Mouse (Mus musculus) midbrain, embryonic 13.5 days (tissue): ENCODE data around the gene Capns2. TPM values are rescaled to one million over a fixed set of nuclear protein-coding genes. Genes with fewer than 3 reads are reported as not detected.
"Not testable (repeated sequence)": the region's sequence is repeated elsewhere in the genome, so short reads cannot be mapped to it uniquely, and the experiment has no call there.

Source experiments
- ATAC-seq: fragments of 200-750 bp; cut with Nextera tagmentation; 2 replicates; pipeline ENCODE4 v1.8.0; 2017; ENCODE audit warnings: mild to moderate bottlenecking, moderate TSS enrichment, moderate library complexity
- H3K27ac ChIP-seq: fragments of 300-500 bp; sonication (generic); 2 replicates; pipeline ENCODE4 v1.5.1; 2015; ENCODE audit warnings: inconsistent platforms, mild to moderate bottlenecking, moderate library complexity
- H3K27me3 ChIP-seq: fragments of 300-500 bp; sonication (generic); 2 replicates; pipeline ENCODE4 v1.6.1; 2015; ENCODE audit warnings: mild to moderate bottlenecking, inconsistent platforms
- H3K36me3 ChIP-seq: fragments of 300-500 bp; sonication (generic); 2 replicates; pipeline ENCODE4 v1.6.1; 2015; ENCODE audit warnings: mild to moderate bottlenecking, inconsistent platforms
- H3K4me1 ChIP-seq: fragments of 300-500 bp; sonication (generic); replicated peaks from 2 replicates; pipeline ENCODE4 v1.6.1; 2015; ENCODE audit warnings: inconsistent platforms
- H3K4me2 ChIP-seq: fragments of 300-500 bp; sonication (generic); replicated peaks from 2 replicates; pipeline ENCODE4 v1.6.1; 2015; ENCODE audit warnings: moderate library complexity, mild to moderate bottlenecking, inconsistent platforms
- H3K4me3 ChIP-seq: fragments of 300-500 bp; sonication (generic); replicated peaks from 2 replicates; pipeline ENCODE4 v1.5.1; 2015; ENCODE audit warnings: mild to moderate bottlenecking, inconsistent platforms
- H3K9ac ChIP-seq: fragments of 300-500 bp; sonication (generic); replicated peaks from 2 replicates; pipeline ENCODE4 v1.6.1; 2015; ENCODE audit warnings: mild to moderate bottlenecking, inconsistent platforms
- H3K9me3 ChIP-seq: fragments of 300-500 bp; sonication (generic); 2 replicates; pipeline ENCODE4 v1.6.1; 2016; ENCODE audit warnings: mild to moderate bottlenecking, inconsistent platforms
- WGBS: fragments of 180-500 bp; shearing (Covaris S2); methylation state at CpG from one replicate; pipeline ENCODE4 v1.1.7; 2015; 5-methylcytosine and 5-hydroxymethylcytosine counted together
- polyA plus RNA-seq: library from polyadenylated mRNA; unstranded; fragments of >200 nt; fragmentation: Nextera tagmentation; extraction: Ambion mirVana; gene quantifications from 2 replicates; pipeline ENCODE4 v1.2.1, GENCODE M21; 2015

Gene Capns2
- polyA plus RNA-seq, 1 experiment from 2014 or later, result 0.22 TPM

GRCm38 (mm10) chr8:92881247-92881646 lies 20.0 kb upstream of the Capns2 start:
- Histone ChIP-seq H3K4me1 (no peaks in the 10 kb centered on the region), H3K4me2 (no peak overlapping the region), H3K9ac (no peak overlapping the region), H3K36me3 (0 out of 2 replicates have a peak, but pooled peaks cover 4% of the 10 kb centered on the region), H3K27ac (no peak overlapping the region), H3K4me3 (no peak overlapping the region), H3K9me3 (peaks cover 4% of the 10 kb centered on the region; the same call in 1 of the 2 replicates), H3K27me3 (no peaks in the 10 kb centered on the region)
- ATAC-seq, result no peak
- 87% methylated on average over 4 of the region's 4 CpGs for WGBS

GRCm38 (mm10) chr8:92883771-92884170 lies 17.4 kb upstream of the Capns2 start:
- ATAC-seq, result no peak
- H3K4me1 ChIP-seq, result no peaks in the 10 kb centered on the region
- no peak overlapping the region for H3K4me2 ChIP-seq
- peaks cover 4% of the 10 kb centered on the region; the same call in 1 of the 2 replicates for H3K9me3 ChIP-seq
- 84% methylated on average over 2 of the region's 2 CpGs for WGBS
- H3K36me3 ChIP-seq, result 0 out of 2 replicates have a peak, but pooled peaks cover 4% of the 10 kb centered on the region
- H3K4me3 ChIP-seq, result no peak overlapping the region
- H3K9ac ChIP-seq, result no peak overlapping the region
- no peak overlapping the region for H3K27ac ChIP-seq
- H3K27me3 ChIP-seq, result no peaks in the 10 kb centered on the region

- WGBS, result 79% methylated on average over 3 of the region's 3 CpGs
- H3K4me3 ChIP-seq, H3K9me3 ChIP-seq, ATAC-seq, H3K36me3 ChIP-seq, H3K9ac ChIP-seq, H3K4me2 ChIP-seq, H3K4me1 ChIP-seq, H3K27me3 ChIP-seq, H3K27ac ChIP-seq: not testable (repeated sequence)
Observed at GRCm38 (mm10) chr8:92892216-92892615, 9.0 kb upstream of the Capns2 start.

GRCm38 (mm10) chr8:92893870-92894269 lies 7.3 kb upstream of the Capns2 start:
- no peaks in the 10 kb centered on the region for H3K36me3 ChIP-seq
- H3K4me2 ChIP-seq, result no peak overlapping the region
- no peaks in the 10 kb centered on the region for H3K4me1 ChIP-seq
- no peaks in the 10 kb centered on the region for H3K27me3 ChIP-seq
- ATAC-seq, result no peak
- no peak overlapping the region for H3K9ac ChIP-seq
- H3K9me3 ChIP-seq, result no peaks in the 10 kb centered on the region
- H3K27ac ChIP-seq, result no peak overlapping the region
- WGBS, result 87% methylated on average over 2 of the region's 2 CpGs
- no peak overlapping the region for H3K4me3 ChIP-seq

- no peaks in the 10 kb centered on the region for H3K4me1 ChIP-seq
- ATAC-seq, result no peak
- WGBS, result 88% methylated on average over 7 of the region's 7 CpGs
- H3K27ac ChIP-seq, result no peak overlapping the region
- H3K27me3 ChIP-seq, result no peaks in the 10 kb centered on the region
- no peak overlapping the region for H3K9ac ChIP-seq
- H3K36me3 ChIP-seq, result no peaks in the 10 kb centered on the region
- no peak overlapping the region for H3K4me3 ChIP-seq
- no peak overlapping the region for H3K4me2 ChIP-seq
- no peaks in the 10 kb centered on the region for H3K9me3 ChIP-seq
Observed at GRCm38 (mm10) chr8:92895053-92895452, 6.2 kb upstream of the Capns2 start.

GRCm38 (mm10) chr8:92896056-92896455 lies 5.2 kb upstream of the Capns2 start:
- H3K27me3 ChIP-seq, result no peaks in the 10 kb centered on the region
- no peak overlapping the region for H3K9ac ChIP-seq
- no peak for ATAC-seq
- H3K4me1 ChIP-seq, result no peaks in the 10 kb centered on the region
- H3K36me3 ChIP-seq, result no peaks in the 10 kb centered on the region
- H3K9me3 ChIP-seq, result no peaks in the 10 kb centered on the region
- H3K4me2 ChIP-seq, result no peak overlapping the region
- H3K27ac ChIP-seq, result no peak overlapping the region
- no peak overlapping the region for H3K4me3 ChIP-seq
- WGBS, result 83% methylated on average over 1 of the region's 1 CpGs

- no peaks in the 10 kb centered on the region for H3K27me3 ChIP-seq
- no peaks in the 10 kb centered on the region for H3K36me3 ChIP-seq
- H3K27ac ChIP-seq, result no peak overlapping the region
- H3K4me3 ChIP-seq, result no peak overlapping the region
- ATAC-seq, result no peak
- H3K4me1 ChIP-seq, result no peaks in the 10 kb centered on the region
- no peaks in the 10 kb centered on the region for H3K9me3 ChIP-seq
- H3K9ac ChIP-seq, result no peak overlapping the region
- no peak overlapping the region for H3K4me2 ChIP-seq
- WGBS, result 87% methylated on average over 5 of the region's 5 CpGs
Observed at GRCm38 (mm10) chr8:92896611-92897010, 4.6 kb upstream of the Capns2 start.

GRCm38 (mm10) chr8:92897794-92898193 lies 3.4 kb upstream of the Capns2 start:
- WGBS, result 72% methylated on average over 4 of the region's 4 CpGs
- H3K4me3 ChIP-seq, result no peak overlapping the region
- H3K9ac ChIP-seq, result no peak overlapping the region

GRCm38 (mm10) chr8:92899590-92899989 lies 1.6 kb upstream of the Capns2 start:
- no peak overlapping the region for H3K9ac ChIP-seq
- no peaks in the 10 kb centered on the region for H3K9me3 ChIP-seq
- H3K27ac ChIP-seq, result no peak overlapping the region
- no peak overlapping the region for H3K4me2 ChIP-seq
- 86% methylated on average over 9 of the region's 9 CpGs for WGBS
- no peaks in the 10 kb centered on the region for H3K36me3 ChIP-seq
- no peak overlapping the region for H3K4me3 ChIP-seq
- ATAC-seq, result no peak
- H3K27me3 ChIP-seq, result no peaks in the 10 kb centered on the region
- H3K4me1 ChIP-seq, result no peaks in the 10 kb centered on the region

More at GRCm38 (mm10) chr8:92897794-92898193, 3.4 kb upstream of the Capns2 start:
- Histone ChIP-seq H3K27ac (no peak overlapping the region), H3K4me2 (no peak overlapping the region), H3K9me3 (no peaks in the 10 kb centered on the region), H3K27me3 (no peaks in the 10 kb centered on the region), H3K4me1 (no peaks in the 10 kb centered on the region), H3K36me3 (no peaks in the 10 kb centered on the region)
- ATAC-seq, result no peak

GRCm38 (mm10) chr8:92902981-92903380 lies 1.8 kb downstream of the Capns2 start:
- Histone ChIP-seq H3K4me2 (no peak overlapping the region), H3K4me3 (no peak overlapping the region), H3K36me3 (no peaks in the 10 kb centered on the region), H3K9me3 (no peaks in the 10 kb centered on the region), H3K27ac (no peak overlapping the region), H3K9ac (no peak overlapping the region), H3K27me3 (no peaks in the 10 kb centered on the region), H3K4me1 (no peaks in the 10 kb centered on the region)
- WGBS, result 85% methylated on average over 2 of the region's 2 CpGs
- no peak for ATAC-seq

GRCm38 (mm10) chr8:92903488-92904135 lies 2.4 kb downstream of the Capns2 start:
- 92% methylated on average over 11 of the region's 11 CpGs for WGBS
- no peak overlapping the region for H3K4me2 ChIP-seq
- no peak for ATAC-seq
- H3K4me1 ChIP-seq, result no peaks in the 10 kb centered on the region
- H3K27ac ChIP-seq, result no peak overlapping the region
- H3K36me3 ChIP-seq, result no peaks in the 10 kb centered on the region
- no peaks in the 10 kb centered on the region for H3K27me3 ChIP-seq
- no peak overlapping the region for H3K9ac ChIP-seq
- H3K4me3 ChIP-seq, result no peak overlapping the region
- no peaks in the 10 kb centered on the region for H3K9me3 ChIP-seq

GRCm38 (mm10) chr8:92906553-92906952 lies 5.3 kb downstream of the Capns2 start:
- no peaks in the 10 kb centered on the region for H3K4me1 ChIP-seq
- H3K9ac ChIP-seq, result no peak overlapping the region
- no peak overlapping the region for H3K4me3 ChIP-seq
- H3K27me3 ChIP-seq, result no peaks in the 10 kb centered on the region
- 97% methylated on average over 9 of the region's 9 CpGs for WGBS
- H3K27ac ChIP-seq, result no peak overlapping the region
- no peaks in the 10 kb centered on the region for H3K36me3 ChIP-seq
- no peaks in the 10 kb centered on the region for H3K9me3 ChIP-seq
- ATAC-seq, result no peak
- H3K4me2 ChIP-seq, result no peak overlapping the region

GRCm38 (mm10) chr8:92908448-92908847 lies 7.2 kb downstream of the Capns2 start:
- Histone ChIP-seq H3K27me3 (no peaks in the 10 kb centered on the region), H3K4me2 (no peak overlapping the region), H3K27ac (no peak overlapping the region), H3K9me3 (no peaks in the 10 kb centered on the region), H3K36me3 (no peaks in the 10 kb centered on the region), H3K4me1 (no peaks in the 10 kb centered on the region), H3K9ac (no peak overlapping the region), H3K4me3 (no peak overlapping the region)
- WGBS, result 91% methylated on average over 2 of the region's 2 CpGs
- no peak for ATAC-seq
